Mouse (Mus musculus) myocyte (in vitro differentiated cells): ENCODE measurements at regions not wholly inside any gene's neighbourhood (a gene's known extent, or its start where the extent isn't known, plus 50 kb on each side); places are given as distances from the start of the nearest gene placed in this dataset.

Experiments used
- CEBPB ChIP-seq: IDR thresholded peaks from 2 replicates; pipeline ENCODE4 v1.6.1; 2011; ENCODE audit warnings: mild to moderate bottlenecking, moderate library complexity; ENCODE audit not compliant: poor library complexity, insufficient read depth, severe bottlenecking
- MYOD1 ChIP-seq, 3 experiments: IDR thresholded peaks; one replicate each; pipeline ENCODE4 v1.6.1; 2011; ENCODE audit warnings: control low read depth in 2 of 3, low read depth in 2 of 3, mild to moderate bottlenecking in 2 of 3, moderate library complexity in 1 of 3; ENCODE audit not compliant: insufficient read length in 2 of 3, control insufficient read depth in 1 of 3
- MYOG ChIP-seq, 3 experiments: IDR thresholded peaks; one replicate each; pipeline ENCODE4 v1.6.1; 2011; ENCODE audit warnings: control low read depth in 2 of 3, low read depth in 2 of 3, mild to moderate bottlenecking in 2 of 3; ENCODE audit not compliant: insufficient read length in 2 of 3, control insufficient read depth in 1 of 3, insufficient read depth in 1 of 3
- POLR2A ChIP-seq: IDR thresholded peaks from one replicate; pipeline ENCODE4 v1.6.1; 2011; ENCODE audit warnings: low read depth, mild to moderate bottlenecking, control low read depth, moderate library complexity; ENCODE audit not compliant: insufficient read length
- POLR2AphosphoS2 ChIP-seq: IDR thresholded peaks from one replicate; pipeline ENCODE4 v1.6.1; 2011; ENCODE audit warnings: low read depth, control low read depth; ENCODE audit not compliant: insufficient read length
- TCF12 ChIP-seq: IDR thresholded peaks from one replicate; pipeline ENCODE4 v1.6.1; 2011; ENCODE audit warnings: mild to moderate bottlenecking, control low read depth; ENCODE audit not compliant: poor library complexity, insufficient read depth, severe bottlenecking
- TCF3 ChIP-seq: IDR thresholded peaks from one replicate; pipeline ENCODE4 v1.6.1; 2011; ENCODE audit warnings: low read depth, control low read depth; ENCODE audit not compliant: insufficient read length
- USF1 ChIP-seq: IDR thresholded peaks from one replicate; pipeline ENCODE4 v1.6.1; 2011; ENCODE audit warnings: low read depth, mild to moderate bottlenecking, control low read depth, moderate library complexity

GRCm38 (mm10) chr14:58907932-58908331 lies 234.8 kb downstream of the 1700129C05Rik start:
- TF ChIP-seq CEBPB (no peak), POLR2AphosphoS2 (no peak), POLR2A (no peak), USF1 (no peak), MYOD1 (IDR thresholded peaks at IDR 0.05; ENCODE audit: control insufficient read depth in 1 of 3, insufficient read length in 2 of 3, low read depth in 2 of 3) (no peak), MYOG (IDR thresholded peaks at IDR 0.05; ENCODE audit: control insufficient read depth in 1 of 3, insufficient read depth in 1 of 3, insufficient read length in 2 of 3, low read depth in 2 of 3) (no peak), TCF3 (no peak), TCF12 (no peak)
